Mouse (Mus musculus): ENCODE data around the gene Slc17a2. TPM values are rescaled to one million over a fixed set of nuclear protein-coding genes. Genes with fewer than 3 reads are reported as not detected.
"Not testable (repeated sequence)": the region's sequence is repeated elsewhere in the genome, so short reads cannot be mapped to it uniquely, and the experiment has no call there.

The Slc17a2 gene
- polyA plus RNA-seq, 1 experiment = not detected

GRCm38 (mm10) chr13:23766772-23767171, 40.0 kb upstream of the Slc17a2 start:
- no peaks in the 10 kb centered on the region for H3K4me1 ChIP-seq (ENCODE audit: control insufficient read depth, insufficient read depth, insufficient read length, low read length)
- no peak overlapping the region for H3K4me3 ChIP-seq (ENCODE audit: insufficient read depth, low read depth, low read length)
- no peak overlapping the region for H3K27ac ChIP-seq (replicated peaks; ENCODE audit: low read depth, low read length)

DNA sequence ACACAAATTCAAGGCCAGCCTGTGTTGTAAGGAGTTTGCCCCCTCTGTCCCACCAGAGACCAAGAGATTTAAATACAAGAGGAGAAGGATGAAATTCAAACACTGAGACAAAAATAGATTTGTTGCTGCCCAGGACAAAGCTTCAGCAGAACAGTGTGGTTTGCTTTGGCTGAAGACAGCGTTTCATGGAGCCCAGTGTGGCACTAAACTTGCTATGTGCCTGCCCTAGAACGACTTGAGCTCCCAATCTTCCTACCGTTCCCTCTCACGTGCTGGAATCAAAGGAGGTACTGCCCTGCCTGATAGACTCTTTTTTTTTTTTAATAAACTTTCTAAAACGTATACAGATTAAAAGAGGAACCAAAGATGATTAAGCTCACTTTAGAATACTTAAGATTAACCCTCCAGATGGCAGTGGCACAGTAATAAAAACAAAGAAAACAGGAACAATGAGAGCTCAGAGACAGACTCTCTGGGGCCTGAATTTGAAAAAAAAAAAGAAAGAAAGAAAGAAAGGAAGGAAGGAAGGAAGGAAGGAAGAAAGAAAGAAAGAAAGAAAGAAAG, 37.9 kb upstream of the Slc17a2 start:
- Histone ChIP-seq H3K27ac (replicated peaks; ENCODE audit: low read depth, low read length) (no peak overlapping the region), H3K4me3 (ENCODE audit: insufficient read depth, low read depth, low read length) (no peak overlapping the region), H3K4me1 (ENCODE audit: control insufficient read depth, insufficient read depth, insufficient read length, low read length) (no peaks in the 10 kb centered on the region)

DNA sequence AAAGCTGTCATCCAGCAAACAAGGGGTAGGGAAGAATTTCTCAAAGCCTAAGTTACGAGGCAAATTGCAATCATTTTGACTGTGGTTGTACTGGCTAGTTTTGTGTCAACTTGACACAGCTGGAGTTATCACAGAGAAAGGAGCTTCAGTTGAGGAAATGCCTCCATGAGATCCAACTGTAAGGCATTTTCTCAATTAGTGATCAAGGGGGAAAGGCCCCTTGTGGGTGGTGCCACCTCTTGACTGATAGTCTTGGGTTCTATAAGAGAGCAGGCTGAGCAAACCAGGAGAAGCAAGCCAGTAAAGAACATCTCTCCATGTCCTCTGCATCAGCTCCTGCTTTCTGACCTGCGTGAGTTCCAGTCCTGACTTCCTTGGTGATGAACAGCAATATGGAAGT, 37.2 kb upstream of the Slc17a2 start, which contains the start of gene Trim38:
Gene Trim38, plus strand, starts transcription at position 301 of the 400 bp plus-strand sequence.
- not testable (repeated sequence) for H3K4me1 ChIP-seq (ENCODE audit: control insufficient read depth, insufficient read depth, insufficient read length, low read length); H3K4me3 ChIP-seq (ENCODE audit: insufficient read depth, low read depth, low read length)

GRCm38 (mm10) chr13:23772561-23773313, 34.1 kb upstream of the Slc17a2 start:
- no peak overlapping the region for H3K27ac ChIP-seq (replicated peaks; ENCODE audit: low read depth, low read length)
- no peaks in the 10 kb centered on the region for H3K4me1 ChIP-seq (ENCODE audit: control insufficient read depth, insufficient read depth, insufficient read length, low read length)
- no peak overlapping the region for H3K4me3 ChIP-seq (ENCODE audit: insufficient read depth, low read depth, low read length)

More for the DNA sequence above, 37.2 kb upstream of the Slc17a2 start, which contains the start of gene Trim38:
- H3K27ac ChIP-seq (replicated peaks; ENCODE audit: low read depth, low read length) = not testable (repeated sequence)

- H3K4me1 ChIP-seq (ENCODE audit: control insufficient read depth, insufficient read depth, insufficient read length, low read length) = no peaks in the 10 kb centered on the region
- H3K27ac ChIP-seq (replicated peaks; ENCODE audit: low read depth, low read length) = no peak overlapping the region
- no peak overlapping the region for H3K4me3 ChIP-seq (ENCODE audit: insufficient read depth, low read depth, low read length)
Measured at GRCm38 (mm10) chr13:23778339-23778738, 28.5 kb upstream of the Slc17a2 start.

DNA sequence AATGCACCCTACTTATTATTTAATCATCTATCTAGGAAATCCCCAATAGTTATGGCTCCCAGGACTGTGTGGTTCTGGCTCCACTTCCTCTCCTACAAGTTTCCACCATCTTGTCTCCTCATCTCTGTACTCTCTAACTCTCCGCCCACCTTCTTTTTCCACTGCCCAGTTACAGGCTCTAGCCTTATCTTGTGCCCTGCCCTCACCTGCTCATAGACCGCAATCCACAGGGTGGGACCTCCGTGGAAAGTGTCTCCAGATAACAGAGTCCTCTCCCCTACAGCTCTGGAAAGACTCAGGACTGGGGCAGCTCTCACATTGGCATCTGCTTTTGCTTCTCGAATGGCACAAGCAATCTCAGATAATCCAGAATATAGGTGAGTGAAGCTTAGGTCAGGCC, 27.8 kb upstream of the Slc17a2 start:
- H3K4me3 ChIP-seq (ENCODE audit: insufficient read depth, low read depth, low read length) = no peak overlapping the region
- no peak overlapping the region for H3K27ac ChIP-seq (replicated peaks; ENCODE audit: low read depth, low read length)
- no peaks in the 10 kb centered on the region for H3K4me1 ChIP-seq (ENCODE audit: control insufficient read depth, insufficient read depth, insufficient read length, low read length)

DNA sequence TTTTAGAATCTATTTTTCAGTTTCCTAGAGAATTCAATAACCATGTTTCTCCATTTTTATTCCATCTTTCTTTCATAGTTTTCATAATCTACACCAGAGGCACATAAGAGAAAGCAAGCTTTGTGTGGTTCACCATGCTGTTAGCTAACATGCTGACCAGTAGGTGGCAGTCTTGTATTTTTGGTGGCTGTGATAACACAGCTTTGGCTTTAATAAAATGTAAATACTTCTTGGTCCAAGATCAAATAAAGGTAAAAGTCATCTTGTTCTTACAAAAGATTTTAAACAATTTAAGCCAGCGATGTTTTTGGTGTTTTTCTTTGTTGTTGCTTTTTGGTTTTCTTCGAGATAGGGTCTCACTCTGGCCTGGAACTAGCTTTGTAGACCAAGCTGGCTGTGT, 14.3 kb upstream of the Slc17a2 start:
- no peak overlapping the region for H3K4me3 ChIP-seq (ENCODE audit: insufficient read depth, low read depth, low read length)
- no peak overlapping the region for H3K27ac ChIP-seq (replicated peaks; ENCODE audit: low read depth, low read length)
- H3K4me1 ChIP-seq (ENCODE audit: control insufficient read depth, insufficient read depth, insufficient read length, low read length) = no peaks in the 10 kb centered on the region

DNA sequence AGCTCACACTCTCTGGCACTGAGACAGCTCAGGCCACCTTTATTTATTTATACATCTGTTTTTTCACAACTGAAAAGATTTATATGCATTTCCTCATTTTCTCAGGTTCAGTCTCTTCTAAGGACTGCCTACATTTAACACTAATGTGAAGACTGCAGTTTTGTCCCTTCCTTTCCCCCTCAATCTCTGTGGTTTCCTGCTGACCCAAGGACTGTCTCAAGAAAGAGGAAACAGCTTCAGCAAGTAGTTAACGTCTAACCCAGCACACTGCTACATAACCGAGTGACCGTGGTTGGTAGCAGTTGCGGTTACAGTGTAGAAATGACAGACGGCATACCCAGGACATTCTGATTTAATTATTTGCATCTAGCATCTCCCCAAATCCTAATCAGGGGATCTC, 7.4 kb upstream of the Slc17a2 start:
- Histone ChIP-seq H3K4me3 (ENCODE audit: insufficient read depth, low read depth, low read length) (no peak overlapping the region), H3K27ac (replicated peaks; ENCODE audit: low read depth, low read length) (no peak overlapping the region)

GRCm38 (mm10) chr13:23804532-23804931, 2.3 kb upstream of the Slc17a2 start:
- no peak overlapping the region for H3K27ac ChIP-seq (replicated peaks; ENCODE audit: low read depth, low read length)
- H3K4me3 ChIP-seq (ENCODE audit: insufficient read depth, low read depth, low read length) = no peak overlapping the region
- no peaks in the 10 kb centered on the region for H3K4me1 ChIP-seq (ENCODE audit: control insufficient read depth, insufficient read depth, insufficient read length, low read length)

More for the DNA sequence above, 7.4 kb upstream of the Slc17a2 start:
- no peaks in the 10 kb centered on the region for H3K4me1 ChIP-seq (ENCODE audit: control insufficient read depth, insufficient read depth, insufficient read length, low read length)

- H3K4me3 ChIP-seq (ENCODE audit: insufficient read depth, low read depth, low read length) = no peak overlapping the region
- H3K4me1 ChIP-seq (ENCODE audit: control insufficient read depth, insufficient read depth, insufficient read length, low read length) = no peaks in the 10 kb centered on the region
- H3K27ac ChIP-seq (replicated peaks; ENCODE audit: low read depth, low read length) = no peak overlapping the region
Measured at GRCm38 (mm10) chr13:23816148-23816547, 9.4 kb downstream of the Slc17a2 start.

GRCm38 (mm10) chr13:23820179-23820940, 13.6 kb downstream of the Slc17a2 start:
- no peak overlapping the region for H3K4me3 ChIP-seq (ENCODE audit: insufficient read depth, low read depth, low read length)
- no peaks in the 10 kb centered on the region for H3K4me1 ChIP-seq (ENCODE audit: control insufficient read depth, insufficient read depth, insufficient read length, low read length)
- H3K27ac ChIP-seq (replicated peaks; ENCODE audit: low read depth, low read length) = no peak overlapping the region

DNA sequence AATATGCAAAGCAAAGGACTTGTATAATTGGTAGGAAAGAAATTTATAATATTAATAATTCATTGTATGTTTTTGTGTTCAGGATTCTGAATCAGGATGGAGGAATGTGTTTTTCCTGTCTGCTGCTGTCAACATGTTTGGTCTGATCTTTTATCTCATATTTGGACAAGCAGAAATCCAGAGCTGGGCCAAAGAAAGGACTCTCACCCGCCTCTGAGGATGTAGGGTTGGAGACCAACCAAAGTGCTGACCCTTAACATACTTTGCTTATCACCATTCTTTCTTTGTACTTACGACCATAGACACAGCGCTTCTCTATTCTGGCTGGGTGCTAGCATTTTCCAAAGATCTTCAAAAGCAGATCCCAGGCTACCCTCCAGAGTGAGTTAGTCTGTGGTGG, 15.4 kb downstream of the Slc17a2 start:
- H3K4me3 ChIP-seq (ENCODE audit: insufficient read depth, low read depth, low read length) = no peak overlapping the region
- H3K4me1 ChIP-seq (ENCODE audit: control insufficient read depth, insufficient read depth, insufficient read length, low read length) = no peaks in the 10 kb centered on the region
- H3K27ac ChIP-seq (replicated peaks; ENCODE audit: low read depth, low read length) = no peak overlapping the region

DNA sequence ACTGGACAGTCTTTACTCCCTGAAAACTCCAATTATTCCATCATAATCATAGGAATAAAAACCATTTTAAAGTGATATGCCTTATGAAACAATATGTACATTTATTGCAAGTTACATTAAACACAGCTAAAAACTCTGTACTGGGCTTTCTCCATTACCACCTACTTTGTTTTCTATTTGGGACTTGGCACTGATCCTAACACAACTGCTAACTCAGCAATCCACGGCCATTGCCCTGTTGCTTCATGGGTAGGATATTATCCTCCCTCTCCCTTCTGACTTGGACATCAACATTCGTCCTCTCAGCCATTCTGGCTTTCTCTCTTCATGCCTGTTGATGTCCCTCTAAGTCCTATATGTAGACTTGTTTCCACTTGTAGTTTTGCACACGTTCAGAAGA, 19.8 kb downstream of the Slc17a2 start:
- Histone ChIP-seq H3K27ac (replicated peaks; ENCODE audit: low read depth, low read length) (no peak overlapping the region), H3K4me3 (ENCODE audit: insufficient read depth, low read depth, low read length) (no peak overlapping the region), H3K4me1 (ENCODE audit: control insufficient read depth, insufficient read depth, insufficient read length, low read length) (no peaks in the 10 kb centered on the region)

DNA sequence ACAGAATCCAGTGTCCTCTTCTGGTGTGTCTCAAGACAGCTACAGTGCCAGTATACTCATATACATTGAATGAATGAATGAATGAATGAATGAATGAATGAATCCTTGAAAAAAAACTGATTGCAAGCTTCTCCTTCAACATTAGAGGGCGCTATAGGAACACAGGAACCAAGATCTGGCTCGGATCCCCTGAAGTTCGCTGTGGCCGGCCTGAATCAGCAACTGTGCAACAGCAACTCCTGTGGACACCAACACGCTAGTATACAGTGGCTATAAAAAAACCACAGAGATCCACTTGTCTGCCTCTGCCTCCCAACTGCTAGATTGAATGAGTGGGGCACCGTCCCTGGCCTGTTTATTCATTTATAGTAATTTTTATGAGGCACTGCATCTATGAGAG, 26.3 kb downstream of the Slc17a2 start:
- no peaks in the 10 kb centered on the region for H3K4me1 ChIP-seq (ENCODE audit: control insufficient read depth, insufficient read depth, insufficient read length, low read length)
- H3K27ac ChIP-seq (replicated peaks; ENCODE audit: low read depth, low read length) = no peak overlapping the region
- no peak overlapping the region for H3K4me3 ChIP-seq (ENCODE audit: insufficient read depth, low read depth, low read length)

- Histone ChIP-seq H3K27ac (replicated peaks; ENCODE audit: low read depth, low read length) (no peak overlapping the region), H3K4me3 (ENCODE audit: insufficient read depth, low read depth, low read length) (no peak overlapping the region), H3K4me1 (ENCODE audit: control insufficient read depth, insufficient read depth, insufficient read length, low read length) (no peaks in the 10 kb centered on the region)
Measured at GRCm38 (mm10) chr13:23834836-23835235, 28.0 kb downstream of the Slc17a2 start.

All from brown adipose tissue, adult 24 weeks (tissue).